Mouse (Mus musculus) frontal cortex, postnatal 25 days (tissue): ENCODE measurements around the gene Chchd1.

ENCODE experiments used
- DNase-seq, 2 experiments: peaks; one replicate each; pipeline ENCODE4 v3.0.0; 2022; ENCODE audit warnings: low spot score in 2 of 2

The Chchd1 gene

DNA sequence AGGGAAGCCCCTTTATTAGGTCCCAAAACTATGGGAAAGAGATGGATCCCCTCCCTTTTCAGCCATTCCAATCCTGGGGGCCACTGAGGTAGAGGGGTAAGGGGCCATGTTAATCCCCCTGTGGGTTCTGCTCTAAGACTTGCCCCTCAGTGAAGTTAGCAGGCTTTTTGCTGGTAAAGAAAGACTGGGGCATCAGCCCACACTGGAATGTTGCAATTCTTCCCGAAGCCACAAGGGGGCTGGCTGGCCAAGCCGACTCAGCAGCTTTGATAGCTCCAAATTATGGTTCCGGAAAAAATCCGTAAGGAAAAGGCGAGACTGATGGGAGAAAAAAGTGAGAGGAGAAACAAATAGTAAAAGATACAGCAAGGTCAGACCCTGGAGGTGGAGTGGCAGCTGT, 21.2 kb downstream of the Chchd1 start:
- DNase-seq: peak; percentile 42 to 55

DNA sequence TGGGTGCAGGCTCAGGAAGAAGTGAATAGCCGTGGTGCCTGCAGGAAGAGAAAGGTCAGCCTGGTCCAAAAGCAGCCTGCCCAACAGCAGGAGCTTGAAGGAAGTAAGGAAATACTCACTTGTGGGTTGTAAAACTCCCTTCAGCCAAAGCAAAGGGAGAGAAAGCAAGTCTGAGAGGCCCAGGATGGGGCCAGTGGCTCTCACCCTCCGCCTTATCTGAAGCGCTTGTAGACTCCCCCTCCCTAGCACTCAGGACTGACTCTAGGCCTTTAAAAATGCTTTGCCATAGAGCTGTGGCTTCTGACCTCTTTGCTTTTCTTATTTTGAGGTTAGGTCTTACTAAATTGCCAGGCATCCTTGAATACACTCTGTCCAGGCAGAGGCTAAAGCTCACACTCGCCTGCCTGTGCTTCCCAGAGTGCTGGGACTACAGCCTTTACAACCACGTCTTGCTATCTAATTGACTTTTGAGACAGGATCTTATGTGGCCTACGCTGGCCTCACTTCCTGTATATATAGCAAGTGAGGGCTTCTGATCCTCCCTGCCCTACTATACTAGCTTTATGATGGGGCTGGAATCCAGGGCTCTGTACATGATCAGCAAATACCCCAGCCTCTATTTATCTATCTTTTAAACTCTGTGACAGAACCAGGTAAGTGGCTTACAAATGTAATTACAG, 23.0 kb downstream of the Chchd1 start:
- DNase-seq: no peak

DNA sequence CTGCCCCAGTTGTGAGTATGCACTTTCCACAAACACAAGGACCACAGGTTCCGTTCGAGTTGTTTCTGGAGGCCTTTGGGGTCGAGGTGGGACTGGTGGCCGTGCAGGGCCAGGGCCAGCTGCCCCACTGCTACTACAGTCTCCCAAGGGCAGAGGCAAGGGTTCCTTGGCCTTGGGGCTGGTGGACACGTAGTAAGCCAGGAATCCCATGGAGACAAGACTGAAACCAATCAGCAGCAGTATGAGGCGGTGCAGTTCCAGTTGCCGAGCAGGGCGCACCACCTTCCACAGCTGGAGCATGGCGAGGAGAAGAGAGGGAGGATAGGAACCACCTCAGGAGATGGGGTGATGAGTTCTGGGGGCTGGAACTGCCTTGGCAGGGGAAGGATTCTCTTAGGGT, 27.1 kb downstream of the Chchd1 start:
- DNase-seq: no peak

DNA sequence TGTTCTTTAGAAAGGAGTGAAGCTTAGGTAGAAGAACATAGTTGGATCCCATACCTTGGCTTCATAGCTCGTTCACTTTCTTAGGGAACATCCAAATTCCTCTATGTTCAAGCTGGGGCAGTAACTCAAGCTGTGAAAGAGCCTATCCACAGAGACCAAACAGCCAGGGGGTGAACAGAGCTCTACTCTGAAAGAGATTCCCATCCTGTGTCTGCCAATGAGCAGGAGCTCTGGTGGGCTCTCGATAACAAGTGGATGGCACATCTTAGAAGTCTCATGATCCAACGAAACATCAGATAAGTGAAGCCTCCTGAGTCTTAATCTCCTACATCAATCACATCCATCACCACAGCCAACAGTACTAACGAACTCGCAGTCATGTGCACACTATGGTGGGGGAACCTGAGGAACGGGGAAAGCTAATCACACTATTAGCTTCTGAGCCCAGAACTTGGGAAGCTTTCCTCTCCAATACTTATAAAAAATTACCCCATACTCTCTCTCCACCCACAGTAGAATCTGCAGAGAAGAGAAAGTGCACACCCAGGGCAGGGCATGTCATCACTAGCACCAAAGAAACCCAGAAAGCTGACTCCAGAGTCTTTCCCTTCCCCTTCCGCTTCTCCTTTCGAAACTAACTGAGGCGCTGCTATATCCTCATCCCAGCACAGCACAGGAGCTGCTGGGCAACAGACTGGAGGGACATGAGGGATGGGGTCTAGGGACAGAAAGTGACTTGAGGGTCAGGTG, 28.2 kb downstream of the Chchd1 start:
- no peak for DNase-seq

DNA sequence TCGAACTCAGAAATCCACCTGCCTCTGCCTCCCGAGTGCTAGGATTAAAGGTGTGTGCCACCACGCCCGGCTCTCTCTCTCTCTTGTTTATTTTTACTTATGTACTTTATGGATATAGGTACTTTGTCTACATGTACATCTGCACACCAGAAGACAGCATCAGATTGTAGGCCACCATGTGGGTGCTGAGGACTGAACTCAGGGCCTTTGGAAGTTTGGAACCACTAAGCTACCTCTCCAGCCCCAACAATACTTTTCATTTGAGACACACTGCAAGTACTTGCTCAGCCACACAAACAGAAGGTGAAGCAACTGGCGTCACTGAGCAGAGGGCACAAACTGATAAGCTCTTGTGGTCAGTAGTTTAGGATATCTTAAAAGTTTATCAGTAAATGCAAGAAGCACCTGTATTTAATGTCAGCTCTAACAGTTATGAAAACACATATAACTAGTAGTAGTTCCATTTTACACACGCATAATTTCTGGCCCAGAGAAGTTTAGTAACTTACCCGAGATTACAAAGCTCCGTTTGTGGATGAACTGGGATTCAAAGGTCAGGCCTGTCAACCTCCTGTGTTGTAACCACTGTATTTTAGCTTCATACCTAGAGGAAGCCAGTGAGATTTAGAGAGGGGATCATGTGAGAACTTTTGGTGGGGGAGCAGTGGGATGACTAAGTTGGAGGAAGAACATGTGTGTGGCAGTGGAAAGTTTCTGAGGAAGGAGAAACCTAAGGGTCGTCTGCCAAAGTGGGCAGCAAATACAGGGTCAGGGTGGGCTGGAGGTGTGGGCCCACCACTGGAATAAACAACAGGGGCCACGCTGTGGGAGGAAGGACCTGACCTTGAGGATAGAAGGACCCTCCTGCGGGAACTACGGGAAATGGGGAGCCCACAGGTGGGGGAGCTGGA, 30.5 kb downstream of the Chchd1 start:
- DNase-seq: no peak

DNA sequence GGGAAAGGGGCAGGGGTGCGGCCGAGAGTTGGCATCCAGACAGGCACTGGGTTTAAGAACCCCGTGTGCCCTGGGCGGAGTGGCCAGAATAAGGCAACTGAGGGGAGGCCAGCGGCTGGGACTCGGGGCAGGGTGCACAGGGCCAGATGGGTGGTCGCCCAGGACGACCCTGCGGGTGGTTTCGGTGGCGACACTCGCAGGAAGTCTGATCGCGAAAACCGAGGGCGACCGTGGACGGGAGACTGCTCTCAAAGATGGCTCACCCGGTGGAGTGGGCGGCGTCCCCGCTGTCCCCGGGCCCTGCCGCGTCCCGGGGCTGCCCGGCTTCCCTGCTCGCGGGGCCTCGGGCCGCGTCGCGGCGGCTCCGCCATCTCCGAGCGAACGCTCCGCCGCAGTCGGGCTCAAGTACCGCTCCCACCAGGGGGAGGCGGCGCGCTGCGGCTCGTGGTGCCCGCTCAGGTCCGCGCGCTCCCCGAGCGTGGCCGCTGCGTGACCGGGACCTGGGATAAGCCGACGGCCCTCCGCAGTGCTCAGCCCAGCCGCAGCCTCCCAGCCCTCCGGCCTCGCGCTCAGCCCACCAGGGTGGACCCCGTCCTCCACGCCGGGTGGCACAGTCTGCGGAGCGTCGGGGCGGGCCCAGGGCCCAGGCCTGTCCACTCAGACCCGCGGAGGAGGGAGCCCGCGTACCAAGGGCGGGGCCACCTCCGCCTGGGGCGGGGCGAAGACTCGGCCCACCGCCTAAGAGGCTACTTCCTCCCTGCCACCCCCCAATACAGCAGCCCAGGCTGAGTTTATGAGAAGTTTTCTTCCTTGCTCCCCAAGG, 31.4 kb downstream of the Chchd1 start, which contains the start of gene Ndst2:
Ndst2 (minus strand) TSS at position 611 of the 823 bp plus-strand sequence.
- DNase-seq: peak; percentile 60 to 68

DNA sequence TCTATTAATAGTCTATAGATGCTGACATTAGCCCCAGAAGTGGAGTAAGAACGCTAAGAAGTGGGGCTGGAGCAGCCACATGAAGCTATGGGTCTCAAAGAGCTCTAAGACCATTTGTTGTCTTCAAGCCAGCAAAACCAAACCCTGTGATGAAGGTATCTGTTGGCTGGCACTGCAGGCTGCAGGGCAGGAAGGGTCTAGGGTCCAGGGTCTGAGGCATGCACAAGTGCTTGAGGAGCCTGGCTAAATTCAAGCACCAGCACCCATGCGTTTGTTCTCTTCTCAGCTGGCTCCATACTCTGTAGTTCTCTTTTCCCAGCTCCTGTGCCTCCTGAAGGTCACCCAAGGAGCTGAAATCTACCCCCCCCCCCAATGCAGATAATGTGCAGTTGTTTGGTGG, 32.2 kb downstream of the Chchd1 start:
- DNase-seq: no peak

DNA sequence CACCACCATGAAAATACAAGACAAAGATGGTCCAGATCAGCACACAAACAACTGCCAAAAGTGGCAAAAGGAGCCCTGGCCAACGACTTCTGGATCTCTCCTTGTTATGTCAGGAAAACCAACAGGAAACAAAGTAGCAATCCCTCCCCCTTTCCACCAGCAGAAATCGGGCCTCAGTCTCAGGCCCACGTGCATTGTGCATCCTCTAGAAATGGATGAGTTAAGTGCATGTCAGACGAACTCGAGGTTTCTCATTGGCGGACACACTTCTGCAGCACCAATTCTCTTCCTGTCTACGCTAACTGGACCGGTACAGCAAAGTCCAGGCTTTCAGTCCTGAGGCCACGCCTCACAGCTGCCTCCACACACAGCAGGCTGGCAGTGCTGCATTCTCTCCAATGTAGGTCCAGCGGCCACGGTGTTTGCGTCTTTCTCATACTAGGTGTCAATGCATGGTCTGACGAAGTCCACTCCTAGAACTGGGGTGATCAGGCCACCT, 33.1 kb downstream of the Chchd1 start:
- DNase-seq: no peak

DNA sequence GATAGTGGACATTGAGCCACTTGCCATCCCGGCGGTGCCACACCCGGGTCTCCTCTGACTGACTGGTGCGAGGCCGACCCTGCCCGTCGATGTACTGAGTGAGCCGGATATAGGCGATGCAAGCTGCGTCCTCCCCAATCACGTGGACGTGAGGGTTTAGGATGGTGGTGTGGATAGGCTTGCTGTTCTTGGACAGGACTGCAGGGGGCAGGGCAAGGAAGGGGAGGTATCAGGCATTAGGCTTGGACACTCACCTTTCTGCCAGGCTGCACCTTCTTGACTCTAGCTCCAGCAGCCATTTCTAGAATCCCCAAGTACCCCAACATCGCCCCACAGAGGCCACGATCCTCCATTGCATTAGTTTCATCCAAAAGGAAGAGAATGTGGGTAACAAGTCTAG, 34.5 kb downstream of the Chchd1 start:
- DNase-seq: no peak

DNA sequence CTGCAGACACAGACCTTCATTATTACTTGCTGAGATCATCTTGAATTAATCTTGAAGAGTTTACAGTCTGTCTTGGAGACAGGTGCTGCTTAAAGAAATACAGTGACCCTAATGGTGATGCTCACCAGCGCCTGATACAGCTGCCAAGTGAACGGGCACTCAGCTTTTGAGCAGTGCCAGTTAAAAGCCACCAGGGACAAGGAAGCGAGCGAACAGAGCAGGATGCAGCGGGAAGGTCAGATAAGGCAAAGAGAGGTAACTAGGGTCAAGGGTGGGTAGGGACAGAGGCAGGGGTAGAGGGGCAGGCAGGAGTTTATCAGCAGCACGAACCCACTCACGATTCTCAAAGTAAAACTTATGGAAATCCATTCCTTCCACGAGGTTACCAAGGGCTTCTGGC, 35.7 kb downstream of the Chchd1 start:
- no peak for DNase-seq

DNA sequence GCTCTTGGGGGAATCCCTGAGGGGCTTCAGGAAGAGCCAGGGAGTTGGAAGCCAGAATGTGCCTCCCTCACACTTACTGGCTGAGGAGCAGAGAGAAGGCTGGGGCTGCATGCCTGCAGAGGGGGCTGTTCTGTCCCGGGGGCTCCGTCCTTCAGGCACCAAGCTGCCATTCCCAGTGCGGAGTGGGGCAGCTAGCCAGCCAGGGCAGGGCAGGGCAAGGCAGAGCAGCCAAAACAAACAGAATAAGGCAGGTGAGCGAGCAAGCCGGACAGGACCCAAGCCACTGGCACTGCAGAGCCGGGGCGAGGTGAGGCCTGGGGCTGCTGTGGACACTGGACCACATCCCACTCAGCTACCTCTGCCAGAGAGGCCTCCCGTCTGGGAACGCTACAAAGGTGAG, 38.5 kb downstream of the Chchd1 start:
- no peak for DNase-seq

DNA sequence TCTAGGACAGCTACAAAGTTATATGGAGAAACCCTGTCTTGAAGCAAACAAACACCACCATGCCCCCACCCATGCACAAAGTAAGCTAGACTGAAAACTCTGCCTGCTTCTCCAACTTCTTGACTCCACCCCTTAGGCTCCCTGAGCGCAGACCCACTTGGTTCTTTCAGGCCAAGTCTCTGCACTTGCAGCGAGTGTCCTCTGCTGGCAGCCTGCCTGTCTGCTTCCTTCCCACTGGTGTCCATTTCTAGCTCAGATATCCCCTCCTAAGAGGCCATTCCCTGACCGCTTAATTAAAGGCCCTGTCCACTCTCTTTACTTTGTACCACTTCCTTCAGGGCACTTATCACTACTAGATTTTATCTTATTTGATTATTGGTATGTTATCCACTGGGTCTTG, 40.8 kb downstream of the Chchd1 start:
- DNase-seq: no peak

DNA sequence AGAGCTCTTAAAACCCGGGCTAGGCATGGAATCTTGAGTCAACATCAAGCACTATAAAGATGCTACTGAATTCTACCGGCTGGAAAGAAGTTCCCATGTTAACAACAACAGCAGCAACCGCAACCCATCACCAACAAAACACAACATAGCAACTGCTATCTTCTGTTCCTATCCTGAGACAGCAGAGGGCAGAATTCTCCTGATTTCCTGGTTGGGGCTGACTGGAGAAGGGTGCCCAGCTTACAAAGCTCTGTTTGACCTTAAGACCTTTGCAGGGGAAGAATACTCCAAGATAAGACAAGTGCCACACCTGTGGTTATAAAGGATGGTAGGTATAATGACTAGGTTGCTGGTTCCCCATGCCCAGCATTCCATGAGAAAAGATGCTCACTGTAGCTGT, 44.1 kb downstream of the Chchd1 start:
- DNase-seq: no peak

DNA sequence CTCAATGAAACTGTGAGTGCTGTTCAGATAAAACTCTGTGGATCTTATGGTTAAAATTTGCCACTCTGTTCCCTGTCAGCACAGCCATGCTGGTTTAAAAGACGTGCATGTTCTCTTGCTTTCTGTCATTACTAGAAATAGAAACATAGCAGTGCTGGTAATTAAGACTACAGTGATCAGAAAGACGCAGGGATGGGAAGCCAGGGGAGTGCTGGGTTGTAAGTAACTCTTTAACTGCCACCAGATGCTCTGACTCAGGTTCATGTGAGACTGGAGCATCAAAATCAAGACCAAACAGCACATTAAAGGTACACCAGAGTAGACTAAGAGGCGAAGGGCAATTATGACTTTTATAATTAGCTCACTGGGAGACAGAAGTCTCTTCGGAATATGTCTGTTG, 45.6 kb downstream of the Chchd1 start:
- no peak for DNase-seq

DNA sequence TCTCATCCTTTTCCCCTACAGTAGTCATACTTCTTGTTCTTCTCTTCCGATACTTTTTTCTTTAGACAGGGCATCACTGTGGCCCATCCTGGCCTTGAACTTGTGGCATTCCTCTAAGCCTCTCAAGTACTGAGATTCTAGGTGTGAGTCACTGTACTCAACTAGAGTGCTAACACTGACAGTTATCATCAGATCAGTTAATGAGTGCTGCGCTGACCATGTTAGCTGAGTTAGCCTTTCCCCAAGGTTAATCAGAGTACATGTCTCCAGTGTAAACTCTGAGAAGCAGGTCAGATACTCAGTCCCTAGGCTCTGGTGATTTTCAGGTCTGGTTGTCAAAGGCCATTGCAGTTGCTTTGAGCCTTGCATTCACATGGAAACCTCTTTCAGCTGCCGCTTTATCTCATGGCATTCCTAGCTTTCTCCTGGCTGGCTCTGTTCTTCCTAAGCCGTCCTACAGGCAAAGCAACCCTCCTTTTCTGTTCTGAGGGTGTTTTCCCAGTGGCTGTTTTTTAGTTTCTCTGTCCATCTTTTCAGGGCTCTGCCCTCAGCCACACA, 46.8 kb downstream of the Chchd1 start:
- DNase-seq: no peak

DNA sequence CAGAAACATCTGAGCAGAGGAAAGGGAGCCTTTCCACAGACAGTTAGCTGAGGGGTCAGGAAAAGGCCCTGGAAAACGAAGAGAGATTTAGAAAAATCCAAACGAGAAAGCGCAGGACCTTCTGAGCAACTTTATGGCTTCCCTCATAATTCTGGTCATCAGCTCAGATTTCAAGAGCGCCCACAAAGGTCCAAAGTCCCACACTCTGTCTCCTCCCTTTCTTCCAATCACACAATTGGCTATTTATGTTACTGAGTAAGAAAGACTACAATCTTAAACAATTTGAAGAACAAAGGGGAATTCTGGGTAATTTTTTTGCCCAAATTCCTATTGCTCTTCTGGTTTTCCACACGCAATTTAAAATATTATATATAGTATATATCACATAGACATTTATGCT, 47.7 kb downstream of the Chchd1 start:
- DNase-seq: no peak

DNA sequence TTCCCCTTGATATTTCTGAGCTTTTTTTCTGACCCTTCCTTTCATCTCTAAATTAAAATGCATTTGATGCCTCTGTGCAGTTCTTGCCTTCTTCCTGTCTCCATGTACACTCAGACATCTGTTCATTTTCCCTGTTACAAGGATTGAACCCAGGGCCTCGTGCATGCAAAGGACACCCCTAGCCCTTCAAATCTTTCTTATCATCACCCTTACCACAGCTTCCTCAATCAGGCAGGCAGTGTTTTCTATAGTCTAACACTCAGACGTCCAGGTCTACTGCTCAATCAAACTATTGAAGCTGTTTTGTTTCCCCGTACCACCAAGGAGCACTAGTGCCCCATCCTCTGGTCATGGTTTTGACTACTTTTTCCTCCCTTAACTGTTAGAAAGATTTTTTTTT, 51.0 kb downstream of the Chchd1 start:
- DNase-seq: no peak
